9 mouse cellular contexts compared by ENCODE assay signal in genomic region chr17:32924658-32925312, GRCm38 (mm10). TPM values are rescaled to one million over a fixed set of nuclear protein-coding genes. Genes with fewer than 3 reads are reported as not detected.
DNase-seq lines count a peak whose midpoint lies in the region; ATAC-seq lines count a peak whose summit lies in the region.
"Had no signal": no experiment of that assay in that cellular context is flagged by ENCODE, and none has a peak within 500 bp of the region (broad histone marks: within the 10 kb centered on the region; RNA-seq: fewer than 3 reads in every experiment).

No protein-coding gene starts in this region.

- peaks cover 29% of the 10 kb centered on the region for H3K4me1 ChIP-seq in intestine, embryonic 16.5 days (ENCODE audit: control insufficient read depth, insufficient read depth, low read length)
- peaks cover 14% of the 10 kb centered on the region for H3K4me1 ChIP-seq in midbrain, embryonic 10.5 days
- H3K4me1 ChIP-seq: megakaryocyte, embryonic 14.5 days had no signal

- H3K36me3 ChIP-seq in intestine, embryonic 16.5 days (ENCODE audit: control insufficient read depth, insufficient read depth, low read length), result no peaks in the 10 kb centered on the region
- H3K36me3 ChIP-seq in midbrain, embryonic 10.5 days, result no peaks in the 10 kb centered on the region

- H3K4me3 ChIP-seq in intestine, embryonic 16.5 days (ENCODE audit: low read length), result peak overlapping the region; percentile 55
- H3K4me3 ChIP-seq in midbrain, embryonic 10.5 days, result peak overlapping the region; percentile 66
- H3K4me3 ChIP-seq: megakaryocyte, embryonic 14.5 days had no signal

- DNase-seq in adrenal gland, postnatal 36 days, result peak; percentile 85 to 88
- peak; percentile 82 for DNase-seq in embryo, embryonic 9.5 days (ENCODE audit: extremely low spot score)
- DNase-seq in left cerebral cortex, postnatal 4 days, result peak; percentile 68
- DNase-seq in midbrain, embryonic 10.5 days (ENCODE audit: low spot score), result peak; percentile 83
- DNase-seq in right cerebral cortex, postnatal 25 days, result peak; percentile 68
- DNase-seq in urinary bladder, postnatal 36 days (ENCODE audit: low spot score in 2 of 2), result peak; percentile 58 to 77

- intact Hi-C loops in left cerebral cortex, postnatal 4 days (cut with DNase I), result no loop called here

- 15% methylated on average over 32 of the region's 32 CpGs for WGBS in intestine, embryonic 16.5 days
- WGBS in midbrain, embryonic 10.5 days, result 14% methylated on average over 32 of the region's 32 CpGs

- H3K9ac ChIP-seq in intestine, embryonic 16.5 days (ENCODE audit: low read depth, low read length), result peak overlapping the region; percentile 80

- peak overlapping the region; percentile 79 for H3K27ac ChIP-seq in intestine, embryonic 16.5 days (ENCODE audit: low read length)
- peak overlapping the region; percentile 90 for H3K27ac ChIP-seq in midbrain, embryonic 10.5 days (replicated peaks)

- no peaks in the 10 kb centered on the region for H3K9me3 ChIP-seq in intestine, embryonic 16.5 days (ENCODE audit: control insufficient read depth, low read length)
- H3K9me3 ChIP-seq in midbrain, embryonic 10.5 days (replicated peaks), result peaks cover 4% of the 10 kb centered on the region

- peak overlapping the region; percentile 68 for H3K4me2 ChIP-seq in intestine, embryonic 16.5 days (ENCODE audit: low read depth, low read length)

- no peaks in the 10 kb centered on the region for H3K27me3 ChIP-seq in intestine, embryonic 16.5 days (replicated peaks; ENCODE audit: control insufficient read depth, insufficient read depth, low read length)
- H3K27me3 ChIP-seq in midbrain, embryonic 10.5 days (ENCODE audit: low read depth, poor library complexity, severe bottlenecking), result no peaks in the 10 kb centered on the region; the same call in 1 of the 2 replicates

- peak; percentile 86 for ATAC-seq in granulocyte monocyte progenitor cell, adult 5-6 weeks (replicated peaks; ENCODE audit: poor library complexity, severe bottlenecking)
- peak; percentile 87 for ATAC-seq in intestine, embryonic 16.5 days

RNA-seq across cellular contexts. Expression of gene Cyp4f14, which starts 7.6 kb away (rescaled TPM):
- 10 to 100 TPM in 1 of 2 experiments, 1 to 10 TPM in 1; 7.3 to 10.1 TPM for total RNA-seq in adrenal gland, postnatal 36 days (2021)
- not detected in 2 replicates for total RNA-seq in granulocyte monocyte progenitor cell, adult 5-6 weeks (2014; fragmentation: Nextera tagmentation)
- total RNA-seq in granulocyte monocyte progenitor cell, adult 5-6 weeks (2017), result not detected in 2 replicates
- polyA plus RNA-seq in intestine, embryonic 16.5 days (2015; fragmentation: Nextera tagmentation; extraction: Ambion mirVana), result 4.7 and 5.0 TPM in 2 replicates
- under 1 TPM in 1 of 2 experiments, not detected in 1; 0.95 TPM for total RNA-seq in left cerebral cortex, postnatal 4 days (2021)
- not detected in 2 replicates for polyA plus RNA-seq in midbrain, embryonic 10.5 days (2016; fragmentation: Nextera tagmentation; extraction: Ambion mirVana)

RNA-seq across cellular contexts. Expression of gene Cyp4f13, which starts 22.4 kb away (rescaled TPM):
- total RNA-seq in adrenal gland, postnatal 36 days (2021), result 10 to 100 TPM; 58.3 to 67.2 TPM
- 10.3 and 15.2 TPM in 2 replicates for total RNA-seq in granulocyte monocyte progenitor cell, adult 5-6 weeks (2014; fragmentation: Nextera tagmentation)
- 8.5 and 12.9 TPM in 2 replicates for total RNA-seq in granulocyte monocyte progenitor cell, adult 5-6 weeks (2017)
- polyA plus RNA-seq in intestine, embryonic 16.5 days (2015; fragmentation: Nextera tagmentation; extraction: Ambion mirVana), result 30.5 and 36.7 TPM in 2 replicates
- total RNA-seq in left cerebral cortex, postnatal 4 days (2021), result 10 to 100 TPM in 1 of 2 experiments, 1 to 10 TPM in 1; 5.8 to 10.2 TPM
- 1.6 and 2.9 TPM in 2 replicates for polyA plus RNA-seq in midbrain, embryonic 10.5 days (2016; fragmentation: Nextera tagmentation; extraction: Ambion mirVana)

RNA-seq across cellular contexts. Expression of gene Zfp870, which starts 33.3 kb away (rescaled TPM):
- total RNA-seq in adrenal gland, postnatal 36 days (2021), result 10 to 100 TPM in 1 of 2 experiments, 1 to 10 TPM in 1; 9.9 to 10.5 TPM
- total RNA-seq in granulocyte monocyte progenitor cell, adult 5-6 weeks (2014; fragmentation: Nextera tagmentation), result 2.3 and 6.2 TPM in 2 replicates
- total RNA-seq in granulocyte monocyte progenitor cell, adult 5-6 weeks (2017), result 2.5 and 5.9 TPM in 2 replicates
- 5.9 and 7.3 TPM in 2 replicates for polyA plus RNA-seq in intestine, embryonic 16.5 days (2015; fragmentation: Nextera tagmentation; extraction: Ambion mirVana)
- 10 to 100 TPM in 1 of 2 experiments, 1 to 10 TPM in 1; 9.3 to 10.2 TPM for total RNA-seq in left cerebral cortex, postnatal 4 days (2021)
- 7.9 and 8.9 TPM in 2 replicates for polyA plus RNA-seq in midbrain, embryonic 10.5 days (2016; fragmentation: Nextera tagmentation; extraction: Ambion mirVana)

RNA-seq across cellular contexts. Expression of gene Zfp472, which starts 40.8 kb away (rescaled TPM):
- 1 to 10 TPM; 4.5 to 6.6 TPM for total RNA-seq in adrenal gland, postnatal 36 days (2021)
- 9.7 and 15.5 TPM in 2 replicates for total RNA-seq in granulocyte monocyte progenitor cell, adult 5-6 weeks (2014; fragmentation: Nextera tagmentation)
- total RNA-seq in granulocyte monocyte progenitor cell, adult 5-6 weeks (2017), result 15.9 and 19.6 TPM in 2 replicates
- 9.6 and 11.5 TPM in 2 replicates for polyA plus RNA-seq in intestine, embryonic 16.5 days (2015; fragmentation: Nextera tagmentation; extraction: Ambion mirVana)
- total RNA-seq in left cerebral cortex, postnatal 4 days (2021), result 1 to 10 TPM; 5.7 to 5.9 TPM
- 11.5 and 13.2 TPM in 2 replicates for polyA plus RNA-seq in midbrain, embryonic 10.5 days (2016; fragmentation: Nextera tagmentation; extraction: Ambion mirVana)

Comparison
In these comparisons a context has a peak if more than half of its experiments do, and no peak if none do; other contexts are left out.
1. Peak in every context shown above with its lines: DNase-seq, ATAC-seq, H3K4me3 ChIP-seq and H3K27ac ChIP-seq.
2. RNA of gene Cyp4f14, which starts 7.6 kb away (total RNA-seq): 7.3 to 10.1 TPM in adrenal gland, postnatal 36 days; 0.95 TPM in left cerebral cortex, postnatal 4 days and not detected in granulocyte monocyte progenitor cell, adult 5-6 weeks; every median in the first group is over 4 times any median in the second.